Mouse (Mus musculus): ENCODE results near the gene Gstm3.
"Not testable (repeated sequence)": the region's sequence is repeated elsewhere in the genome, so short reads cannot be mapped to it uniquely, and the experiment has no call there.

DNA sequence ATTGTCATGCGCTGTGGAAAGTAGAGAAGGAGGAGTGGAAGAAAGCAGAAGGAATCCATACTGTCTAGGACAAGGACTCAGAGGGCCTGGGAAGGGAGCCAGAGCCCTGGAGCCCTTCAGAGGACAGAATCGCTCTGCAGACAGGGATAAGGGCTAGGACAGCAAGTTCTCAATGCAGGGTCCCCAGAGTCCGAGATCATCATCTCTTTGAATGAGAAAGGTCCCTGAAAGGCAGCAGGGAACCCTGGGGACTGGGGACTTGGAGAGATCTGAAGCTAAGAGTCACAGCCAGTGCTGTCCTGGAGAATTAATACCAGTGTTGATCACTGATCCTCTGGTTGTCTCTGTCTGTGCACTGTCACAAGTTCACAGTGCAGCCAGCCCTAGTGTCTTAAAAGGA lies 2.0 kb upstream of the Gstm3 start:
- not testable (repeated sequence) for TF ChIP-seq CTCF (IDR thresholded peaks at IDR 0.05); POLR2A (IDR thresholded peaks at IDR 0.05; ENCODE audit: insufficient read depth, low read depth, low read length); EP300 (IDR thresholded peaks at IDR 0.05; ENCODE audit: insufficient read depth, low read depth, low read length)

Data from heart, adult 2 months (tissue).